Mouse (Mus musculus): ENCODE data around the gene Trub1. TPM values are rescaled to one million over a fixed set of nuclear protein-coding genes. Genes with fewer than 3 reads are reported as not detected.

The Trub1 gene
- polyA plus RNA-seq, 1 experiment, result 19.8 TPM

GRCm38 (mm10) chr19:57442936-57443657 lies 9.6 kb upstream of the Trub1 start:
- TF ChIP-seq CTCF (IDR thresholded peaks at IDR 0.05; ENCODE audit: borderline replicate concordance, extremely low read depth, insufficient read depth, insufficient read length) (no peak), POLR2A (IDR thresholded peaks at IDR 0.05; ENCODE audit: borderline replicate concordance, extremely low read depth, insufficient read depth, insufficient read length, poor library complexity, severe bottlenecking) (no peak)
- DNase-seq (ENCODE audit: low read depth), result no peak

- TF ChIP-seq CTCF (IDR thresholded peaks at IDR 0.05; ENCODE audit: borderline replicate concordance, extremely low read depth, insufficient read depth, insufficient read length) (no peak), POLR2A (IDR thresholded peaks at IDR 0.05; ENCODE audit: borderline replicate concordance, extremely low read depth, insufficient read depth, insufficient read length, poor library complexity, severe bottlenecking) (no peak)
- peak; percentile 93 for DNase-seq (ENCODE audit: low read depth)
These were observed 7.7 kb upstream of the Trub1 start for GRCm38 (mm10) chr19:57445049-57445448.

GRCm38 (mm10) chr19:57450849-57451248 lies 1.9 kb upstream of the Trub1 start:
- TF ChIP-seq CTCF (IDR thresholded peaks at IDR 0.05; ENCODE audit: borderline replicate concordance, extremely low read depth, insufficient read depth, insufficient read length) (no peak), POLR2A (IDR thresholded peaks at IDR 0.05; ENCODE audit: borderline replicate concordance, extremely low read depth, insufficient read depth, insufficient read length, poor library complexity, severe bottlenecking) (no peak)
- DNase-seq (ENCODE audit: low read depth), result no peak

- peak; percentile 76 for DNase-seq (ENCODE audit: low read depth)
- TF ChIP-seq CTCF (IDR thresholded peaks at IDR 0.05; ENCODE audit: borderline replicate concordance, extremely low read depth, insufficient read depth, insufficient read length) (no peak), POLR2A (IDR thresholded peaks at IDR 0.05; ENCODE audit: borderline replicate concordance, extremely low read depth, insufficient read depth, insufficient read length, poor library complexity, severe bottlenecking) (no peak)
These were observed 950 bp upstream of the Trub1 start for GRCm38 (mm10) chr19:57451762-57452161.

- TF ChIP-seq POLR2A (IDR thresholded peaks at IDR 0.05; ENCODE audit: borderline replicate concordance, extremely low read depth, insufficient read depth, insufficient read length, poor library complexity, severe bottlenecking) (no peak), CTCF (IDR thresholded peaks at IDR 0.05; ENCODE audit: borderline replicate concordance, extremely low read depth, insufficient read depth, insufficient read length) (no peak)
- DNase-seq (ENCODE audit: low read depth), result no peak
These were observed 497 bp downstream of the Trub1 start for GRCm38 (mm10) chr19:57453218-57453600.

- DNase-seq (ENCODE audit: low read depth), result no peak
- TF ChIP-seq POLR2A (IDR thresholded peaks at IDR 0.05; ENCODE audit: borderline replicate concordance, extremely low read depth, insufficient read depth, insufficient read length, poor library complexity, severe bottlenecking), result no peak
- no peak for TF ChIP-seq CTCF (IDR thresholded peaks at IDR 0.05; ENCODE audit: borderline replicate concordance, extremely low read depth, insufficient read depth, insufficient read length)
These were observed 2.7 kb downstream of the Trub1 start for GRCm38 (mm10) chr19:57455286-57455960.

- TF ChIP-seq CTCF (IDR thresholded peaks at IDR 0.05; ENCODE audit: borderline replicate concordance, extremely low read depth, insufficient read depth, insufficient read length) (peak; percentile 52; the same call in 1 of the 2 replicates), POLR2A (IDR thresholded peaks at IDR 0.05; ENCODE audit: borderline replicate concordance, extremely low read depth, insufficient read depth, insufficient read length, poor library complexity, severe bottlenecking) (no peak)
- DNase-seq (ENCODE audit: low read depth), result no peak
These were observed 4.4 kb downstream of the Trub1 start for GRCm38 (mm10) chr19:57457075-57457474.

GRCm38 (mm10) chr19:57463741-57464140 lies 11.0 kb downstream of the Trub1 start:
- TF ChIP-seq POLR2A (IDR thresholded peaks at IDR 0.05; ENCODE audit: borderline replicate concordance, extremely low read depth, insufficient read depth, insufficient read length, poor library complexity, severe bottlenecking) (no peak), CTCF (IDR thresholded peaks at IDR 0.05; ENCODE audit: borderline replicate concordance, extremely low read depth, insufficient read depth, insufficient read length) (no peak)
- peak; percentile 57 for DNase-seq (ENCODE audit: low read depth)

- no peak for TF ChIP-seq POLR2A (IDR thresholded peaks at IDR 0.05; ENCODE audit: borderline replicate concordance, extremely low read depth, insufficient read depth, insufficient read length, poor library complexity, severe bottlenecking)
- no peak for TF ChIP-seq CTCF (IDR thresholded peaks at IDR 0.05; ENCODE audit: borderline replicate concordance, extremely low read depth, insufficient read depth, insufficient read length)
- no peak for DNase-seq (ENCODE audit: low read depth)
These were observed 13.0 kb downstream of the Trub1 start for GRCm38 (mm10) chr19:57465742-57466141.

GRCm38 (mm10) chr19:57471033-57471432 lies 18.3 kb downstream of the Trub1 start:
- TF ChIP-seq CTCF (IDR thresholded peaks at IDR 0.05; ENCODE audit: borderline replicate concordance, extremely low read depth, insufficient read depth, insufficient read length) (no peak), POLR2A (IDR thresholded peaks at IDR 0.05; ENCODE audit: borderline replicate concordance, extremely low read depth, insufficient read depth, insufficient read length, poor library complexity, severe bottlenecking) (no peak)
- DNase-seq (ENCODE audit: low read depth), result peak; percentile 60

GRCm38 (mm10) chr19:57472169-57472568 lies 19.5 kb downstream of the Trub1 start:
- TF ChIP-seq POLR2A (IDR thresholded peaks at IDR 0.05; ENCODE audit: borderline replicate concordance, extremely low read depth, insufficient read depth, insufficient read length, poor library complexity, severe bottlenecking) (no peak), CTCF (IDR thresholded peaks at IDR 0.05; ENCODE audit: borderline replicate concordance, extremely low read depth, insufficient read depth, insufficient read length) (no peak)
- DNase-seq (ENCODE audit: low read depth), result no peak

GRCm38 (mm10) chr19:57473301-57473700 lies 20.6 kb downstream of the Trub1 start:
- TF ChIP-seq POLR2A (IDR thresholded peaks at IDR 0.05; ENCODE audit: borderline replicate concordance, extremely low read depth, insufficient read depth, insufficient read length, poor library complexity, severe bottlenecking), result no peak
- no peak for TF ChIP-seq CTCF (IDR thresholded peaks at IDR 0.05; ENCODE audit: borderline replicate concordance, extremely low read depth, insufficient read depth, insufficient read length)
- peak; percentile 73 for DNase-seq (ENCODE audit: low read depth)
